Mouse (Mus musculus): Measurements from ENCODE around the gene Ibsp. TPM values are rescaled to one million over a fixed set of nuclear protein-coding genes. Genes with fewer than 3 reads are reported as not detected.

The Ibsp gene
- polyA plus RNA-seq, 1 experiment from 2014 or later: not detected

- ATAC-seq (replicated peaks; ENCODE audit: insufficient number of reproducible peaks, low FRiP score, low TSS enrichment): no peak
- no peaks in the 10 kb centered on the region for H3K9me3 ChIP-seq (replicated peaks; ENCODE audit: control insufficient read depth, low read length)
- H3K27me3 ChIP-seq (ENCODE audit: control insufficient read depth, insufficient read depth, low read length): no peaks in the 10 kb centered on the region
- H3K4me2 ChIP-seq: no peak overlapping the region
- no peaks in the 10 kb centered on the region for H3K4me1 ChIP-seq (ENCODE audit: control insufficient read depth, insufficient read depth, low read length)
- no peak overlapping the region for H3K4me3 ChIP-seq (ENCODE audit: low read depth, low read length)
- no peak overlapping the region for H3K9ac ChIP-seq (ENCODE audit: low read depth, low read length)
- H3K36me3 ChIP-seq (ENCODE audit: control insufficient read depth, insufficient read depth, low read length): no peaks in the 10 kb centered on the region
- 54% methylated on average over 5 of the region's 5 CpGs for WGBS (ENCODE audit: insufficient replicate concordance)
- no peak overlapping the region for H3K27ac ChIP-seq (ENCODE audit: low read depth, low read length)
Observed at GRCm38 (mm10) chr5:104351874-104352273, 52.9 kb downstream of the Ibsp start.

- Histone ChIP-seq H3K27me3 (ENCODE audit: control insufficient read depth, insufficient read depth, low read length) (no peaks in the 10 kb centered on the region), H3K4me3 (ENCODE audit: low read depth, low read length) (no peak overlapping the region), H3K9ac (ENCODE audit: low read depth, low read length) (no peak overlapping the region), H3K4me2 (no peak overlapping the region), H3K9me3 (replicated peaks; ENCODE audit: control insufficient read depth, low read length) (no peaks in the 10 kb centered on the region), H3K4me1 (ENCODE audit: control insufficient read depth, insufficient read depth, low read length) (peaks cover 8% of the 10 kb centered on the region), H3K36me3 (ENCODE audit: control insufficient read depth, insufficient read depth, low read length) (no peaks in the 10 kb centered on the region), H3K27ac (ENCODE audit: low read depth, low read length) (no peak overlapping the region)
- WGBS (ENCODE audit: insufficient replicate concordance): 79% methylated on average over 5 of the region's 5 CpGs
- no peak for ATAC-seq (replicated peaks; ENCODE audit: insufficient number of reproducible peaks, low FRiP score, low TSS enrichment)
Observed at GRCm38 (mm10) chr5:104357575-104357974, 58.6 kb downstream of the Ibsp start.

DNA sequence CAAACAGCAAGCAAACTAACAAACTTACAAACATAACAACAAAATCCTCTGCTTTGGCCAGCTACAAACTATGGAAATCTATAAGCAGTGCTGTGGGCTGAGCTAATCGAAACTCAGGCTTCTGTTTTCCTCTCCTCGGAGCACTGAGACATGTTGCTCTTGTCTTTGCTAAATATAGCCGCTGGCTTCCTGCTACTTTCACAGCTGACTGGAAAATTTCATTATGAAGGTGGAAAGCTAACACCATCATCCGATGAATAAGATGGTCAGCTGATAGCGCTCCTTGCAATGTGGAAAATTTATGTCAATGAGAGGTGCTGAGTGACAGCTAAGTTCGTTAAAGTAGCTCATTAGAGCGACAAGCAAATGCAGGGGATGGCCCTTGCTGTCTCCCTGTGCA, 59.6 kb downstream of the Ibsp start:
- no peaks in the 10 kb centered on the region for H3K27me3 ChIP-seq (ENCODE audit: control insufficient read depth, insufficient read depth, low read length)
- WGBS (ENCODE audit: insufficient replicate concordance): 36% methylated on average over 7 of the region's 7 CpGs
- peaks cover 8% of the 10 kb centered on the region for H3K4me1 ChIP-seq (ENCODE audit: control insufficient read depth, insufficient read depth, low read length)
- H3K9ac ChIP-seq (ENCODE audit: low read depth, low read length): no peak overlapping the region
- H3K27ac ChIP-seq (ENCODE audit: low read depth, low read length): no peak overlapping the region
- no peaks in the 10 kb centered on the region for H3K36me3 ChIP-seq (ENCODE audit: control insufficient read depth, insufficient read depth, low read length)
- no peak overlapping the region for H3K4me3 ChIP-seq (ENCODE audit: low read depth, low read length)
- H3K9me3 ChIP-seq (replicated peaks; ENCODE audit: control insufficient read depth, low read length): no peaks in the 10 kb centered on the region
- H3K4me2 ChIP-seq: peak overlapping the region; percentile 29; the same call in 1 of the 2 replicates
- no peak for ATAC-seq (replicated peaks; ENCODE audit: insufficient number of reproducible peaks, low FRiP score, low TSS enrichment)

GRCm38 (mm10) chr5:104359257-104359656, 60.3 kb downstream of the Ibsp start:
- no peaks in the 10 kb centered on the region for H3K27me3 ChIP-seq (ENCODE audit: control insufficient read depth, insufficient read depth, low read length)
- H3K4me2 ChIP-seq: no peak overlapping the region
- no peaks in the 10 kb centered on the region for H3K9me3 ChIP-seq (replicated peaks; ENCODE audit: control insufficient read depth, low read length)
- no peaks in the 10 kb centered on the region for H3K36me3 ChIP-seq (ENCODE audit: control insufficient read depth, insufficient read depth, low read length)
- no peak overlapping the region for H3K9ac ChIP-seq (ENCODE audit: low read depth, low read length)
- 69% methylated on average over 6 of the region's 6 CpGs for WGBS (ENCODE audit: insufficient replicate concordance)
- no peak overlapping the region for H3K4me3 ChIP-seq (ENCODE audit: low read depth, low read length)
- peaks cover 8% of the 10 kb centered on the region for H3K4me1 ChIP-seq (ENCODE audit: control insufficient read depth, insufficient read depth, low read length)
- no peak overlapping the region for H3K27ac ChIP-seq (ENCODE audit: low read depth, low read length)
- no peak for ATAC-seq (replicated peaks; ENCODE audit: insufficient number of reproducible peaks, low FRiP score, low TSS enrichment)

Small RNAs within 50 kb of the gene (microRNA-seq; reads per million reads assigned to microRNA genes)
- not detected for gene Gm23616 (ENCODE audit: borderline number of aligned reads)

Other genes with a start within 250 kb of the Ibsp start
- gene Gm17660, start 221.6 kb upstream of the Ibsp start, polyA plus RNA-seq (2014; fragmentation: Nextera tagmentation; extraction: Ambion mirVana): not detected in 2 replicates
- 18.2 and 21.8 TPM in 2 replicates for gene Sparcl1, start 185.4 kb upstream of the Ibsp start, polyA plus RNA-seq (2014; fragmentation: Nextera tagmentation; extraction: Ambion mirVana)
- not detected in 2 replicates for gene Dspp, start 128.5 kb upstream of the Ibsp start, polyA plus RNA-seq (2014; fragmentation: Nextera tagmentation; extraction: Ambion mirVana)
- not detected in 2 replicates for gene Dmp1, start 96.6 kb upstream of the Ibsp start, polyA plus RNA-seq (2014; fragmentation: Nextera tagmentation; extraction: Ambion mirVana)
- gene Mepe, start 26.2 kb downstream of the Ibsp start, polyA plus RNA-seq (2014; fragmentation: Nextera tagmentation; extraction: Ambion mirVana): not detected in 2 replicates
- 1.3 and 2.3 TPM in 2 replicates for gene Spp1, start 135.9 kb downstream of the Ibsp start, polyA plus RNA-seq (2014; fragmentation: Nextera tagmentation; extraction: Ambion mirVana)
- 10.9 and 11.4 TPM in 2 replicates for gene Pkd2, start 160.3 kb downstream of the Ibsp start, polyA plus RNA-seq (2014; fragmentation: Nextera tagmentation; extraction: Ambion mirVana)
- 9.2 and 9.9 TPM in 2 replicates for gene BC005561, start 209.2 kb downstream of the Ibsp start, polyA plus RNA-seq (2014; fragmentation: Nextera tagmentation; extraction: Ambion mirVana)

Measured in heart, embryonic 11.5 days (tissue).